Mouse (Mus musculus) kidney, adult 2 months (tissue): Measurements from ENCODE around the gene Tnf. TPM values are rescaled to one million over a fixed set of nuclear protein-coding genes. Genes with fewer than 3 reads are reported as not detected.

Source experiments
- DNase-seq: peaks from one replicate; pipeline ENCODE4 v3.0.0; 2021
- H3K27ac ChIP-seq: fragments of 200-500 bp; 2 replicates; pipeline ENCODE4 v1.5.1; 2012; ENCODE audit warnings: low read depth, low read length, control low read depth, inconsistent platforms; ENCODE audit not compliant: insufficient read depth
- H3K27me3 ChIP-seq: fragments of 200-500 bp; replicated peaks from 2 replicates; pipeline ENCODE4 v1.6.1; 2012; ENCODE audit warnings: mild to moderate bottlenecking, moderate library complexity, low read length, inconsistent platforms; ENCODE audit not compliant: control insufficient read depth, insufficient read depth
- H3K36me3 ChIP-seq: fragments of 200-500 bp; 2 replicates; pipeline ENCODE4 v1.6.1; 2012; ENCODE audit warnings: mild to moderate bottlenecking, moderate library complexity, low read length, inconsistent platforms; ENCODE audit not compliant: control insufficient read depth, insufficient read depth
- H3K4me1 ChIP-seq: fragments of 200-500 bp; 2 replicates; pipeline ENCODE4 v1.6.1; 2011; ENCODE audit warnings: low read length; ENCODE audit not compliant: control insufficient read depth, insufficient read depth
- H3K4me3 ChIP-seq: fragments of 200-500 bp; 2 replicates; pipeline ENCODE4 v1.5.1; 2011; ENCODE audit warnings: mild to moderate bottlenecking, low read depth, low read length, control low read depth; ENCODE audit not compliant: insufficient read depth
- CTCF ChIP-seq: fragments of 200-500 bp; conservative IDR thresholded peaks from 2 replicates; pipeline ENCODE4 v1.5.1; 2011; ENCODE audit warnings: low read depth, mild to moderate bottlenecking, control low read depth, low read length, moderate library complexity, mixed read lengths; ENCODE audit not compliant: insufficient read depth, insufficient read length
- POLR2A ChIP-seq: fragments of 200-500 bp; IDR thresholded peaks from one replicate; pipeline ENCODE4 v1.6.1; 2011; ENCODE audit warnings: low read depth, low read length, control low read depth
- WGBS: fragments of 180-500 bp; shearing (Covaris S2); methylation state at CpG from one replicate; pipeline ENCODE4 v1.1.7; 2018; 5-methylcytosine and 5-hydroxymethylcytosine counted together
- polyA plus RNA-seq: library from polyadenylated mRNA; depleted of rRNA; stranded (reverse); fragments of >200 nt; gene quantifications from 2 replicates; pipeline ENCODE4 v1.2.3, GENCODE M21; 2012

The Tnf gene
- polyA plus RNA-seq, 1 experiment, result 0.94 TPM

DNA sequence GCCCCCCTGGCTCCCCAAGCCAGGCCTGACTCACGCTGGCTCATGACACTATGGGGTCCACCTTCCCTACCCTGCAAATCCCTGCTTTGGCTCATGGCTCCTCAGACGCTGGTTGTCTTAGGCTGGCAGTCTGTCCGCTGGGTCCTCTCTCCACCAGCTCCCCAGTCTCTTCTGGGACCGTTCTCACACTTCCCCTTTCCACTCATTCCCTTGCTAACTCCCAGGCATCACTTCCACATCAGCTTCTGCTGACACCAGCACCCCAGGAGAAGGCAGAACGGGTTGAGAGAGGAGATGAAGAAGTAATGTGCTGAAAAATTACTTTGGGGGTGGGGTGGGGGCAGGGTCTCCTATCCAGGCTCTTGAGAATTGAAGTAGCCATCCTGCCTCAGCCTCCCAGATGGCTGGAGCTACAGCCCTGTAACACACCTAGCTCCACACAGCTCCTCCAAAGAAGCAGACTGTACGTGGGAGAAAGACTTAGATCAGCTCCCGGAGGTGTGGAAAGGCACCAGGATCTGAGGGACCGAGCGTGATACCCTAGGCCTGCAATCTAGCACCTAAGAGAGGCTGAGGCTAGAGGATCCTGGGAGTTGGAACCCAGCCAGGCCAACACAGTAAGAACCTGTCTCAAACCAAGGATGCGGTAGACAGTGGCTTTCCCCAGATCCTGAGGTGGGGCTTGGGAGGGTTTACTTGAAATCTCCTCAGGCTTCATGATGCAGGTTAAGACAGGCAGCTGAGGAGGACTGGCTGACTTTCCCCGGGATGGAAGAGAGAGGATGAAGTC, 29.2 kb downstream of the Tnf start:
- TF ChIP-seq POLR2A (no peak), CTCF (no peak)
- 0 out of 2 replicates have a peak, but pooled peaks cover 5% of the 10 kb centered on the region for H3K4me1 ChIP-seq
- peak; percentile 24 for DNase-seq
- 0 out of 2 replicates have a peak overlapping the region, but pooled peaks have one; percentile 4 for H3K27ac ChIP-seq
- H3K4me3 ChIP-seq, result no peak overlapping the region
- WGBS, result 78% methylated on average over 11 of the region's 11 CpGs
- H3K27me3 ChIP-seq, result no peaks in the 10 kb centered on the region
- H3K36me3 ChIP-seq, result no peaks in the 10 kb centered on the region

DNA sequence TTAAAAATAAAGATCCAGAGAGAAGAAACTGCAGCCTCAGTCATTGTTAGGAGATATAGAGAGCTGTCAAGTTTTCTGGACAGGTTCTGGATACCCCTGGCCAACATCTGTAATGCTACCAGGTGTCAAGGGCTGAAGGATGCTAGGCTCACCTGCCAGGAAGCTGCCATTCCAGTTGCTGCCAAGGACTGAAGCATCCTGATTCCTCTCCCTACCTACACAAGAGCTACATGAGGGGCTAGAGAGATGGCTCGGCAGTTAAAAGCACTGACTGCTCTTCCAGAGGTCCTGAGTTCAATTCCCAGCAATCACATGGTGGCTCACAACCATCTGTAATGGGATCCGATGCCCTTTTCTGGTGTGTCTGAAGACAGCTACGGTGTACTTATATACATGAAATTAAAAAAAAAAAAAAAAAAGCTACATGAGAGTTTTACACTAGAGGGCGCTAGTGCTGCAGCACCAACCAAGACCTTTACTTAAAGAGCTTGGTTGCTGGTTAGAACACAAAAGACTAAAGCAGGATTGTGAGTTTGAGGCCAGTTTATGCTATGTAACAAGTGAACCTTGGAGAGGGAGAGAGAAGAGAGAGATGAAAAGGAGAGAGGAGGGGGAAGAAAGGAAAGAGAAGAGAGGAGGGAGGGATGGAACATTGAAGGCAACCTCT, 33.1 kb downstream of the Tnf start:
- TF ChIP-seq POLR2A, result no peak
- TF ChIP-seq CTCF, result no peak
- Histone ChIP-seq H3K27me3 (no peaks in the 10 kb centered on the region), H3K36me3 (no peaks in the 10 kb centered on the region), H3K4me3 (no peak overlapping the region), H3K4me1 (peaks cover 7% of the 10 kb centered on the region; the same call in 1 of the 2 replicates), H3K27ac (no peak overlapping the region)
- 11% methylated on average over 4 of the region's 4 CpGs for WGBS
- peak; percentile 43 for DNase-seq

DNA sequence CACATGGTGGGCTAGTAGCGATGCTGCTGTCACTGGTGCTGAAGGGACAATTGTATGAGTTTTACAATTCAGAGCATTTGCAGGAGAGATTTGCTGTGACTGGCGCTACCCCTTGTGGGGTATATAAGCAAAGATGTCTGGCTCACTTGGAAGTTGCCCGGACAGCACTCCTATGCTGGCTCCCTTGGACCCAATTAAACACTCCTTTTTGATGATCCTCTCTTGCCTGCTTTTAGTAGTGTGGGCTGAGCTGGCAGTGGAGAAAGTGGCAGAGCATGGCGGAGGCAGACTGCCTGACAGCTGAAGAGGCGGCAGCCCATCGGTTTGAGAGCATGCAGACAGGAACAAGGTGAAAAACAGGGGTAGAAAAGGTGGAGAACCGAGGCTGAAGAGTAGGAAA, 34.0 kb downstream of the Tnf start:
- H3K36me3 ChIP-seq, result no peaks in the 10 kb centered on the region
- DNase-seq, result no peak
- no peak overlapping the region for H3K4me3 ChIP-seq
- WGBS, result 90% methylated on average over 7 of the region's 7 CpGs
- no peak for TF ChIP-seq CTCF
- TF ChIP-seq POLR2A, result no peak
- H3K27me3 ChIP-seq, result no peaks in the 10 kb centered on the region
- peaks cover 9% of the 10 kb centered on the region for H3K4me1 ChIP-seq
- no peak overlapping the region for H3K27ac ChIP-seq

DNA sequence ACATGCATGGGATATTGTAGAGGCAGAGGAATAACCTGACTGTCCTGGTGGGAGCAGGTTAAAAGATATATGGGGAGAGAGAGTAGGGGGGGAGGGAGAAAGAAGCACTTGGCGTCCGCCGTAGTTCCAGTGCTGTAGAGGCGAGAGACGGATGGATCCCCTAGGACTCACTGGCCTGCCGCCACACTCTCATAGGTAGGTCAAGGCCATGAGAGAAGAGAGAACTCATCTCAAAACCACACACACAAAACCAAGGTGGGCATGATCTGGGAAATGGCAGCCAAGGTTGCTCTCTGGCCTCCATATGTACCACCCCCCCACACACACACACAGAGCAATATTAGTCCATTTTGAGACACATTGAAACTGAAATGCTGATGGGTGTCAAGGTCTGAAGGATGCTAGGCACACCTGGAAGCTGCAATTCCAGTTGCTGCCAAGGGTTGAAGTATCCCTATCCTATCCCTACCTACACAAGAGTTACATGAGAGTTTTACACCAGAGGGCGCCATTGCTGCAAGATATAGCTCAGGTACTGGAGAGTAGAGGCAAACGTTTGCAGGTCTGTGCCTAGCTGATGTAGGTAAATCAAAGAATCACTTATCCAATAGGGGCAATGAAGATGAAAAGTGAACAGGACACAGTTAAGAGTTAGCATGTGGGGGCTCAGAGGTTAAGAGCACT, 35.3 kb downstream of the Tnf start:
- H3K36me3 ChIP-seq, result no peaks in the 10 kb centered on the region
- DNase-seq, result peak; percentile 87
- TF ChIP-seq CTCF, result peak; percentile 64
- TF ChIP-seq POLR2A, result no peak
- H3K27me3 ChIP-seq, result no peaks in the 10 kb centered on the region
- H3K4me1 ChIP-seq, result peaks cover 19% of the 10 kb centered on the region
- WGBS, result 61% methylated on average over 8 of the region's 8 CpGs
- no peak overlapping the region for H3K27ac ChIP-seq
- no peak overlapping the region for H3K4me3 ChIP-seq

DNA sequence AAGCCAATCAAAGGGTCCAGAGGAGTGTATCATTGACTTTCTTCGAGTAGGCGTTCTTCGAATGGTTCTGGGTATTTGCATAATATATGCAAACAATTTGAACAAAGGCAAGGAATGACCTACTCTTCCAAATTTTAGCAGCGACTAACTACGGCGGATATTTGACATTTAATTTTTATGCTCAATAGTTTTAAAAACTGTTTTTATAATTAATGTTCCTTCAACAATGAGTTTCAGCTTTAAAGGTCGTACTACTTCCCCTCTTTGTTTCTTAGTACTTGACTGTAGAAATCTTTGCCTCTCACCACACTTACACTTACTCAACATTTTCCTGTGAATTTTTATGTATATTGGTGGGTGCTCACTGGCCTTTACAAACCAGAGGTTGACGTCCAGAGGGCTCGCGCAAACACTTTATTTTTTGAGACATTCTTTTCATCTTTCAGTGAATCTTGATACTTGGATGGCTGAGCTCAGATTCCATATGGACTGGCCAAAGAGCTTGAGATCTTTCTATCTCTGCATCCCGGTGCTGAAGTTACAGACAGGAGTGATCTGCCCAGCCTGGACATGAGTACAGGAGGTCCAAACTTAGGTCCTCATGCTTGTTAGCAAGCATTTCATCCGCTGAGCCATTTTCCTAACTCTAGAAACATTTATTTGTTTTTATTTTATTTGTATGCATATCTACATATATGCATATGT, 36.2 kb downstream of the Tnf start:
- DNase-seq, result no peak
- H3K36me3 ChIP-seq, result peaks cover 6% of the 10 kb centered on the region
- TF ChIP-seq CTCF, result no peak
- no peak for TF ChIP-seq POLR2A
- peaks cover 20% of the 10 kb centered on the region for H3K4me1 ChIP-seq
- H3K27ac ChIP-seq, result peak overlapping the region; percentile 70; the same call in 1 of the 2 replicates
- no peaks in the 10 kb centered on the region for H3K27me3 ChIP-seq
- 13% methylated on average over 12 of the region's 12 CpGs for WGBS
- peak overlapping the region; percentile 58; the same call in 1 of the 2 replicates for H3K4me3 ChIP-seq

DNA sequence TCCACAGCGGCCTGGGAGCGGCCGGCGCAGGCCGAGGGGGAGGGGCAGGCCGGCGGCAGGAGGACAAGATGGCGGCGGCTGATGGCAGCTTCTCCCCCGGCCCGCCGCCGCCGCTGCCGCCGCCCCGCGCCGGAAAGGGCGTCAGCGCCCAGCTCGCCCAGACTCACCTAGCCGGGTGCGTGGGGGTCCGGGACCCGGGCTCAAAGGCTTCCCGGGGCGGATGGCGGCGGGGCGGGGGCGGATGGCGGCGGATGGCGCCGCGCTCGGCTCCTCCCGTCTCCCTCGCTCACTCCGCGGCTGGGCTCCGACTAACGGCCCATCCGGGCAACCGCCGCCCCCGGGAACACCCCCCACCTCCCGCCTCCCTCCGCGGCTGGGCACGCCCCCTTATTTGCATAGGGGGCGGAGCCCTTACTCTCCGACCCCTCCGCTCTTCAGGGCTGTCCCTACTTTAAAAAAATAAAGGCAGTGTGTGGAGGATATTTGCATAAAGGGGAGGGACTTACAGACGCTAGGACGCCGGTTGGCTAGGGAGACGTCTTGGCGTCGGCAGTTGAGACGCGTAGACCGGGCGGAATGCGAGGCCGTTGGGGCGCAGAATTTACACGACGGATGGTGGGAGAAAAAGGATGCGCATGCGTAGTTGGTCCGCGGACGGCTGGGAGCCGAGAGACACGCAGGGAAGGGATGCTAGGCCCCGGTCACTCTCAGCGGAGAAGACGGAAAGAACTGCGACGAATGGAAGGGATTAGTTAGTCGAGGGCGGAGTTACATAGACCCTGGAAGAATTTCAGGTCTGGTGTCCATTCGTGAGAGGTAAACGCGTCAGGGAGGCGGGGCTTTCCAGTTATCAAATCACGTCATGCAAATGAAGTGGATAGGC, 37.0 kb downstream of the Tnf start, which contains the start of gene Prrc2a:
TSS of gene Prrc2a (minus strand) at position 330 of the 883 bp plus-strand sequence.
- peak within 1 kb of the TSS; percentile 81 for H3K4me3 ChIP-seq
- under 1% methylated on average over 70 of the region's 89 CpGs for WGBS
- peak; percentile 99 for DNase-seq

More for the DNA sequence above, 37.0 kb downstream of the Tnf start, which contains the start of gene Prrc2a:
- peak; percentile 36 for TF ChIP-seq POLR2A
- no peak for TF ChIP-seq CTCF
- Histone ChIP-seq H3K36me3 (peaks cover 8% of the 10 kb centered on the region), H3K27ac (peak within 1 kb of the TSS; percentile 94), H3K4me1 (peaks cover 20% of the 10 kb centered on the region), H3K27me3 (no peaks in the 10 kb centered on the region)
